Mouse (Mus musculus): ENCODE data around the gene Nipsnap2. TPM values are rescaled to one million over a fixed set of nuclear protein-coding genes. Genes with fewer than 3 reads are reported as not detected.
A peak's percentile ranks its signal among the peaks of the same experiment; 100 is the strongest.
"Not testable (repeated sequence)": the region's sequence is repeated elsewhere in the genome, so short reads cannot be mapped to it uniquely, and the experiment has no call there.

Gene Nipsnap2
- total RNA-seq (2014; fragmentation: Nextera tagmentation), result 76.7 and 101 TPM in 2 replicates
- 59.9 TPM in 2 replicates for total RNA-seq (2017)
- polyA plus RNA-seq (2012), result 41.5 and 56.0 TPM in 2 replicates

GRCm38 (mm10) chr5:129724834-129725773, at the start of gene Nipsnap2:
TSS of gene Nipsnap2 (plus strand) at chr5:129725063.
- ATAC-seq (ENCODE audit: extremely low read depth, insufficient number of reproducible peaks, low FRiP score, poor library complexity, severe bottlenecking), result peak; percentile 37
- Histone ChIP-seq H3K4me1 (ENCODE audit: insufficient read depth, low read depth, low read length) (peaks cover 53% of the 10 kb centered on the region), H3K27me3 (ENCODE audit: insufficient read depth, low read length) (no peaks in the 10 kb centered on the region), H3K36me3 (replicated peaks) (peaks cover 30% of the 10 kb centered on the region), H3K9me3 (replicated peaks) (no peaks in the 10 kb centered on the region), H3K4me3 (ENCODE audit: low read depth, low read length) (peak within 1 kb of the TSS; percentile 79)
- TF ChIP-seq POLR2AphosphoS5 (IDR thresholded peaks at IDR 0.05; ENCODE audit: insufficient replicate concordance, low read depth, low read length) (no peak), CTCF (IDR thresholded peaks at IDR 0.05; ENCODE audit: low read depth, low read length) (peak; percentile 89)
- peak; percentile 72 for DNase-seq (ENCODE audit: low spot score)

GRCm38 (mm10) chr5:129685141-129685540, 39.7 kb upstream of the Nipsnap2 start:
- not testable (repeated sequence) for H3K9me3 ChIP-seq (replicated peaks); H3K27me3 ChIP-seq (ENCODE audit: insufficient read depth, low read length); H3K36me3 ChIP-seq (replicated peaks); H3K4me1 ChIP-seq (ENCODE audit: insufficient read depth, low read depth, low read length); DNase-seq (ENCODE audit: low spot score); ATAC-seq (ENCODE audit: extremely low read depth, insufficient number of reproducible peaks, low FRiP score, poor library complexity, severe bottlenecking); H3K4me3 ChIP-seq (ENCODE audit: low read depth, low read length)

GRCm38 (mm10) chr5:129687621-129688020, 37.2 kb upstream of the Nipsnap2 start:
- TF ChIP-seq POLR2AphosphoS5 (IDR thresholded peaks at IDR 0.05; ENCODE audit: insufficient replicate concordance, low read depth, low read length) (no peak), GATA2 (IDR thresholded peaks at IDR 0.05; ENCODE audit: borderline replicate concordance, low read depth, low read length) (no peak), TAL1 (conservative IDR thresholded peaks at IDR 0.05; ENCODE audit: low read depth, low read length) (no peak), GATA1 (IDR thresholded peaks at IDR 0.05; ENCODE audit: borderline replicate concordance, low read length) (no peak), CTCF (IDR thresholded peaks at IDR 0.05; ENCODE audit: low read depth, low read length) (no peak)
- no peak overlapping the region for H3K4me3 ChIP-seq (ENCODE audit: low read depth, low read length)
- H3K36me3 ChIP-seq (replicated peaks), result no peaks in the 10 kb centered on the region
- peaks cover 2% of the 10 kb centered on the region; the same call in 1 of the 2 replicates for H3K27me3 ChIP-seq (ENCODE audit: insufficient read depth, low read length)
- ATAC-seq (ENCODE audit: extremely low read depth, insufficient number of reproducible peaks, low FRiP score, poor library complexity, severe bottlenecking), result no peak
- no peak for DNase-seq (ENCODE audit: low spot score)
- no peaks in the 10 kb centered on the region for H3K9me3 ChIP-seq (replicated peaks)
- H3K4me1 ChIP-seq (ENCODE audit: insufficient read depth, low read depth, low read length), result no peaks in the 10 kb centered on the region

GRCm38 (mm10) chr5:129690528-129690927, 34.3 kb upstream of the Nipsnap2 start:
- ATAC-seq (ENCODE audit: extremely low read depth, insufficient number of reproducible peaks, low FRiP score, poor library complexity, severe bottlenecking) (no peak), DNase-seq (ENCODE audit: low spot score) (no peak)
- Histone ChIP-seq H3K4me1 (ENCODE audit: insufficient read depth, low read depth, low read length) (no peaks in the 10 kb centered on the region), H3K27me3 (ENCODE audit: insufficient read depth, low read length) (peaks cover 6% of the 10 kb centered on the region; the same call in 1 of the 2 replicates), H3K36me3 (replicated peaks) (no peaks in the 10 kb centered on the region), H3K9me3 (replicated peaks) (no peaks in the 10 kb centered on the region), H3K4me3 (ENCODE audit: low read depth, low read length) (no peak overlapping the region)
- TF ChIP-seq CTCF (IDR thresholded peaks at IDR 0.05; ENCODE audit: low read depth, low read length), result no peak
- TF ChIP-seq POLR2AphosphoS5 (IDR thresholded peaks at IDR 0.05; ENCODE audit: insufficient replicate concordance, low read depth, low read length), result no peak
- no peak for TF ChIP-seq GATA1 (IDR thresholded peaks at IDR 0.05; ENCODE audit: borderline replicate concordance, low read length)
- TF ChIP-seq GATA2 (IDR thresholded peaks at IDR 0.05; ENCODE audit: borderline replicate concordance, low read depth, low read length), result no peak
- TF ChIP-seq TAL1 (conservative IDR thresholded peaks at IDR 0.05; ENCODE audit: low read depth, low read length), result no peak

- TF ChIP-seq GATA1 (IDR thresholded peaks at IDR 0.05; ENCODE audit: borderline replicate concordance, low read length) (no peak), TAL1 (conservative IDR thresholded peaks at IDR 0.05; ENCODE audit: low read depth, low read length) (no peak), GATA2 (IDR thresholded peaks at IDR 0.05; ENCODE audit: borderline replicate concordance, low read depth, low read length) (no peak), POLR2AphosphoS5 (IDR thresholded peaks at IDR 0.05; ENCODE audit: insufficient replicate concordance, low read depth, low read length) (no peak)
- H3K27me3 ChIP-seq (ENCODE audit: insufficient read depth, low read length), result peaks cover 9% of the 10 kb centered on the region; the same call in 1 of the 2 replicates
- no peak overlapping the region for H3K4me3 ChIP-seq (ENCODE audit: low read depth, low read length)
- H3K36me3 ChIP-seq (replicated peaks), result no peaks in the 10 kb centered on the region
- DNase-seq (ENCODE audit: low spot score), result no peak
- H3K4me1 ChIP-seq (ENCODE audit: insufficient read depth, low read depth, low read length), result no peaks in the 10 kb centered on the region
- no peak for ATAC-seq (ENCODE audit: extremely low read depth, insufficient number of reproducible peaks, low FRiP score, poor library complexity, severe bottlenecking)
- H3K9me3 ChIP-seq (replicated peaks), result no peaks in the 10 kb centered on the region; the same call in 1 of the 2 replicates
These were observed 24.4 kb upstream of the Nipsnap2 start for GRCm38 (mm10) chr5:129700506-129700905.

- no peak overlapping the region for H3K4me3 ChIP-seq (ENCODE audit: low read depth, low read length)
- H3K27me3 ChIP-seq (ENCODE audit: insufficient read depth, low read length), result peaks cover 9% of the 10 kb centered on the region; the same call in 1 of the 2 replicates
- TF ChIP-seq CTCF (IDR thresholded peaks at IDR 0.05; ENCODE audit: low read depth, low read length) (no peak), GATA2 (IDR thresholded peaks at IDR 0.05; ENCODE audit: borderline replicate concordance, low read depth, low read length) (no peak), TAL1 (conservative IDR thresholded peaks at IDR 0.05; ENCODE audit: low read depth, low read length) (no peak), GATA1 (IDR thresholded peaks at IDR 0.05; ENCODE audit: borderline replicate concordance, low read length) (no peak), POLR2AphosphoS5 (IDR thresholded peaks at IDR 0.05; ENCODE audit: insufficient replicate concordance, low read depth, low read length) (no peak)
- H3K36me3 ChIP-seq (replicated peaks), result no peaks in the 10 kb centered on the region
- H3K9me3 ChIP-seq (replicated peaks), result no peaks in the 10 kb centered on the region; the same call in 1 of the 2 replicates
- DNase-seq (ENCODE audit: low spot score) (no peak), ATAC-seq (ENCODE audit: extremely low read depth, insufficient number of reproducible peaks, low FRiP score, poor library complexity, severe bottlenecking) (no peak)
- no peaks in the 10 kb centered on the region for H3K4me1 ChIP-seq (ENCODE audit: insufficient read depth, low read depth, low read length)
These were observed 23.2 kb upstream of the Nipsnap2 start for GRCm38 (mm10) chr5:129701706-129702105.

Data from G1E (cell line).